Mouse (Mus musculus) left cerebral cortex, postnatal 14 days (tissue): ENCODE measurements around the gene Snapc3. TPM values are rescaled to one million over a fixed set of nuclear protein-coding genes. Genes with fewer than 3 reads are reported as not detected.

Experiments
- DNase-seq, 2 experiments: peaks; one replicate each; pipeline ENCODE4 v3.0.0; 2021 to 2022; ENCODE audit warnings: low spot score in 2 of 2, mixed read lengths in 1 of 2
- intact Hi-C: fragments of 180-260 bp; cut with DNase I; formaldehyde crosslinking; loops from one replicate; pipeline ENCODE4 v1.15.1; 2025
- long read RNA-seq, 2 experiments: library from polyadenylated mRNA; stranded (forward); transcript quantifications; one replicate each; pipeline ENCODE4 v2.0.0; 2021
- total RNA-seq, 2 experiments: library from RNA; stranded (reverse); gene quantifications; 2 replicates each; pipeline ENCODE4 v1.2.3; 2021

Gene Snapc3
- 10 to 100 TPM; 40.3 to 43.8 TPM for total RNA-seq
- long read RNA-seq, experiment 1, transcript Snapc3-201 (9 exons, 1,405 nt), result major isoform, 22 of 34 reads
- long read RNA-seq, experiment 1, partial matches to known transcripts, result 2 of 34 reads
- long read RNA-seq, experiment 1, other reads (novel, unspliced or antisense), result 3 of 34 reads
- long read RNA-seq, experiment 2, transcript Snapc3-201 (9 exons, 1,405 nt), result major isoform, 33 of 42 reads
- long read RNA-seq, experiment 2, partial matches to known transcripts, result 3 of 42 reads
- long read RNA-seq, experiment 2, other reads (novel, unspliced or antisense), result 1 of 42 reads

DNA sequence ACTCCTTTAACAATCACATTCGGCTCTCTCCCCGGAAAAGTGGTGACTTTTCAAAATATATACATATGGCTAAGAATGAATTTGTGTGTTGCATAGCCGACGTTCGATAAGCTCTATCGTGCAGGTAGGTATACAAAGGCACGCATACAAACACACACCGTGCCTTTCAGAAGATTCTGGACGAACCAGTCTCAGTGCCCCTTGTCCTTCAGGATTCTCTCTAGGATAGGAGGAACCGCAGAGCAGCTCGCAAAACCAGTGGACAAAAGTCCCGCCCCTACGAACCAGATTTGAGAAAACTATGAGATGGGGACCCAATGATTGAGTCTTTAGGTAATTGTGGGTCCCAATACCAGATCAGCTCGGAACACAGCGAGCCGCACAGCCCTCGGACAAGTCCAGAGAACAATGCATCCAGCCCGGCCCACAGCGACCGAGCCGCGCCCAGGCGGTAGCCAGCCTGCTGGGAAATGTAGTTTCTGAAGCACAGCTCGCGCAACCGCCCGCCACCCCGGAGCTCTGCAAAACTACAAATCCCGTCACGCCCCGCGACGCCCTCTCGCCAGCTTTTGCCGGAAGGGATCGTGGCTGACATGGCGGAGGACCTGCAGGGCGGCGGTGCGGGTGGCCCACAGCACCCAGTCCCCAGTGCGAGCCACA, at the start of gene Snapc3:
TSS of gene Snapc3 (plus strand) at position 565 of the 660 bp plus-strand sequence.
- intact Hi-C loops, result loop anchor here (10.0 kb wide), 1 partner anchor 158 kb away; no protein-coding TSS in a partner anchor
- DNase-seq, result peak; percentile 96 to 97

DNA sequence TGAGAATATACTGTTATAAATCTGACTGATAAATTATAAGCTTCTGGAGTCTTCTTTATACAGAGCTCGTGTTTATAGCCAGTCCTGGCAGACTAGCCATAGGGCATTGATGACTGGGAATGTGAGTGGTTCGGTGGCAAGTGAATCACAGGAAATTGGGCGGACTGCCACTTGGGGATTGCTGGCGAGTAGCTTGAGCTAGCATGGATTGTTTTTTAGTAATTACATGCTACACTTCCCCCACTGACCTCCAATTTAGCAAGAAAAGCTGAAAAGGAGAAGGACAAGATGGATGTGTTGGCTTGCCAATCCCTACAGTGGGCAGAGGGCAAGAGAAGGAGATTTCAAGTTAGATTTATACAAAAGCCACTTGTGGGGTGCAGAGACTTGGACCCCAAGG, 44.1 kb upstream of the Snapc3 start:
- intact Hi-C loops, result no loop called here
- no peak for DNase-seq

DNA sequence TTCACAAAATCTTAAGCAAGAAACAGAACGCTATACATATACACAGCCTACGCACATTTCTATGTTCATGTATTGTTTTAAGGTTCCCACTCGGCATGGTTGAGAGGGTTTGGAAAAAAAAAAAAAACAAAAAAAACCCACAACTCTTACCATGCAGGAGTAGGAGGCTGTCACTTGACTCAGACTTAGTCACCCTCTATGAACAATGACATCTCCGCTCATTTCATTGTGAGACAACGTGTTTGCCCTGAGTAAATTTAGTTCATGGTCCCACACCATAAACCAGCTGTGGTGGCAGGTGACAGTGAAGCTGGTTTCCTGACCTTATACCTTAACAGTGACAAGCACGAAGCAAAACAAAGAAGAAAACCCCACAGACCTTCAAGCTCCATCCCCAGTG, 41.9 kb upstream of the Snapc3 start:
- intact Hi-C loops, result no loop called here
- DNase-seq, result no peak

DNA sequence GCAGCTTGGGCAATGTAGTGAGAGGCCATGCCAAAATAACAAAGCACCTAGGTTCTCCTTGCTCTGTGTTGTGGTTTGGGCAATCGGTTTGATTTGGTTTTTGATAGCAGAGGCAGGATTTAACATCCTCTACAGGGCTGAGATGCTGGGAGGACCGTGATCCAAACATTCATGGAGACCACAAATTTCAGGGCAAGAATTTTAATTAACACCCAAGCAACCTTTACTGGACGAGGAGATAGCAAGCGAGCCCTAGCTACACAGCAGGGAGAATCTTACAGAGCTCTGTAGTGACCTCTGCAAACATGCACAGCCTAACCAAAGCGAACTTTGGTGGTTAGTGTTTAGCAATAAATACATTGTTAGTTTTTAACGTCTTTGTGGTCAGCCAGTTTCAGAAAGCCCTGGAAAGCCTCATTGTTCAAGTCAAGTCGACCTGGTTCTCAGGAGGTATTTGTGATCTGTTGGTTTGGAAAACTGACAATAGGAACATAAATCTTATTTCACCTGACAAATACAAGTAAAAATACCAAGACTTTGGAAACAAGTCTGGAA, 41.0 kb upstream of the Snapc3 start:
- DNase-seq, result no peak
- intact Hi-C loops, result no loop called here

DNA sequence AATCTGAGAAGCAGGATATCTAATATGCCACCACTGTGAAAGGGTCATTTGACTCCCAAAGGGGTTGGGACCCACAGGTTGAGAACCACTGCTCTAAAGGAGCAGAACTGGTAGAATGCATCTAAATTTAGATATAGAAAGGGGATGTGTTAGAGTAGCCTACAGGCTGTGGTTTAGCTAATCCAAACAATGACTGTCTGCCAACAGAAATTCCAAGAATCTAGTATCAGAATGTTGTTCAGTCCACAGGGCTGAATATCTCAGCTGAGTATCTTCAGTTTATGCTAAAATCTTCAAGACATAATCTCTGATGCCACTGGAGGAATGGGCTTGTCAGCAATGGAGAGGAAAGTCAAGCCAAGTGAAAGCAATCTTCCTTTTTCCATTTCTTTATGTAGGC, 38.5 kb upstream of the Snapc3 start:
- intact Hi-C loops, result no loop called here

DNA sequence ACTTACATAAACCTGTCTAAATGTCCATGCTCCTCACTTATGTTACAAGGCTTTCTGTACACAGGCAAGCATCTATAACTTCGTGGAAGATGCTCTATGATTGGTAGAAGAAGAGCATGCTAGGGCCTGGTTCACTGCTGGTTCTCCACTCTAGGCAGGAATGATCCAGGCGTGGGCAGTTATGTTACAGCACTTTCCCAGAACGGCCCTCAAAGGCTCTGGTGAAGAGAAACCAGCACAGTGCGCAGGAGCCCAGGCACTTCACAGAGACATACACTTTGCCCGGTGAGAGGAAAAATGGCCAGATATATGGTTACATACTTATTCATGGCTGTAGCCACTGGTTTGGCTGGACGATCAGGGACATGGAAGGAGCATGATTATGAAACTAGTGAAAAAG, 37.8 kb upstream of the Snapc3 start:
- intact Hi-C loops, result no loop called here

More for the DNA sequence above, 38.5 kb upstream of the Snapc3 start:
- DNase-seq, result no peak

DNA sequence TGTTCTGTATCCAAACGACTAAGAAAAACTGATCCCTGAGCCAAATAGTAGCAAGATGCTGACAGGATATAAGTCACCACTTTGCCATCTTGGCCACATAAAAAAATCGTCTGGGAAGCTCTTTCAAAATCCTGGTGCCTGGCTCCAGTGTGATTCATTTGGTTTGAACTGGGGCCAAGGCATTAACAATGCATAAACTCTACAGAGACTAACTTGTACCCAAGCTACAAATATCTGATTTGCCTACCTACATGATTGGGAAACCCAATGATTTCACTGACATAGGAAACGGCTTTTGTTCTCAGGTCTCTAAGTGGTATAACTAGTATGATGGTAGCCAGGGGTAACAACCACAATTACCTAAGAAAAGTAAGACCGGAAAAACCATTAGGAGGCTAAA, 37.3 kb upstream of the Snapc3 start:
- DNase-seq, result no peak
- intact Hi-C loops, result no loop called here

More for the DNA sequence above, 37.8 kb upstream of the Snapc3 start:
- no peak for DNase-seq

DNA sequence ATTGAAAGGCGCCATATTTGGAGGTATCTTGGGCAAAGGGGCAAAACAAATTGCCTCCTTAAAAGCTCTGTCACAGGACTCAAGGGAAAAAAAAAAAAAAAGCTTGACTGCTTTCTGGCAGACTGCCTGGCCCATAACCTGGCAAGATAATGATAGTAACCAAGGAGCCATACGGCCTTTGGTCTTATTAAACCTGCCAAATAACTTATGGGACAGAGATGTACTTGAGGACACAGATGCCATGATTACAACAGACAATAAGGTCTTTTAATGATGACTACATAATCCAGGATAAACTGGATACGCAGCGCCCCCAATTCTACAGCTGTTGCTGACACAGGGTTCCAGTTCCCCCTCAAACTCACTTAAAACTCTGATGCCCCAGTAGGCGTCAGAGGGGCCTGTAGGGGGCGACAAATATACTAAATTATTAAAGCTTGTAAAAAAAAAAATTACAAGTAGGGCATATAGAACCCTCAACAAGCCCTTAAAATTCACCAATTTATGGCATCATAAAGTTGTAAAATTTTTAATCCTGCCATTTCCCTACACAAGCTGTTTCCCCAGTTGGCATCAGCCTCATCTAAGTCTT, 33.5 kb upstream of the Snapc3 start:
- DNase-seq, result peak; percentile 7 to 9
- intact Hi-C loops, result no loop called here

DNA sequence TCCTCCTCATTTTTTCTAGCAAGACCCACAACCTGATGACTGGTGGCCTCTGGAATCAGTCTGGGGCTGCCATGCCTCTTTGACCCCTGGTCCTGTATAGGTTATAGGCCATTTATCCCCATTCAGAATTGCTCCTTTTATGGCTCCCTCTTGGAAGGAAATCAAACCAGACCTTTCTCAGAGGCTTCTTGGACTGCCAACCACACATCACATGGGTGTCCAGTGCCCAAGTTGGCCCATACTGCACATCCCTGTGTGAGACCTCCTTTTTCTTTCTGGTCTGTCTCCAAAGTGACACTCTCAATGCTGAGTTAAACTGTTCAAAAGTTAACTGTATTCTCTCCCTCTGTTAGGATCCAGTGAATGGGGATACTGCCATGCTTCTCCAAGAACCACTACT, 32.4 kb upstream of the Snapc3 start:
- intact Hi-C loops, result no loop called here
- no peak for DNase-seq

DNA sequence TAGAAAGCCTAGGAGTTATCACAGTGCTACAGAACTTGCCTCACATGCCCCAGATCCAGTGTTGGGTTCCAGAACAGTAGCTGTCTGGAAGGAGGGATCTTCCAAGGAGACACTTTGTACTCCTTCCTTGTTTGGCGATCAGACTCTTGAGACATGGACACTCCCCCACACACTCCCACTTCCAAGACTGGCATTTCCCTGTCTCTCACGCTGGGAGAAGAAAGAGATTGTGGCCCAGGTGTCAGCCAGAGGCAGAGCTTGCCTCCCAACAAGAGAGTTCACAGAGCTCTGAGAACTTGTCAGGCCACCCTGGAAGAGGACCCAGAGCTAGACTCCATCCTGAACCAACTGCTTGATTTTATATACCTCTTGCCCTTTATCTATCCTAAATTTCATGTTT, 27.0 kb upstream of the Snapc3 start:
- DNase-seq, result no peak
- intact Hi-C loops, result no loop called here

DNA sequence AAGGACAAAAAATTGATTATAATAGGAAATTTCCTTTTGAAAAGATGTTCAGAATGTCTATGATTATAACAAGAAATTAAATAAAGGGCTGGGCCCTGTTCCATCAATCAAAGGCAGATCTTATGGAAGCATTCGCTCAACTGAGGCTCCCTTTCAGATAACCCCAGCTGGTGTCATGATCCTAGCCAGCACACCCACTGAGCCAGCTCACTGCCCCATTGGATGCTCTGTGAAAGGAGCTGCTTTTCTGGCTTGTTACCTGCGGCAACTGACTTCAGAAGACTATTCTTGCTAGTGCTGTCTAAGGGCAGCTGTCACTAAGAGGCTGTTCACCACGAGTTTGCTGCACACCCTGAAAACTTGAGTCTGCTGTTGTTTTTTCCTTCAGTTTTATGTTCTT, 25.6 kb upstream of the Snapc3 start:
- DNase-seq, result no peak
- intact Hi-C loops, result no loop called here

DNA sequence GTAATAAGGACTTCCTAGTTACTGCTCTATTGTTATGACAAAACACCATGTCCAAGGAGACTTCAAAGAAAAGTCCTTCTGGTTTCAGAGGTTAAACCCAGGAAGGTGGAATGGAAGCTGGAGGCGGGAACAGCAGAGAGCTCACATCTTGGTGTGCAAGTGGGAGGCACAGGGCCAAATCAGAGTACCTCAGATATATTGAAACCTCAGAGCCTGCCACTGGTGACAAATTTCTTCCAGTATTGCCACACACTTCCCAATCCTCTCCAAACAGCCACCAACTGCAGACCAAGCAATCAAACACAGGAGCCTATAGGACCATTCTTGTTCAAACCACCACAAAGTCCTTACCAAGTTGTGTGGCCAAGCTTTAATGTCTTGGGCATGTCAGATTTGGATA, 23.8 kb upstream of the Snapc3 start:
- intact Hi-C loops, result no loop called here
- DNase-seq, result no peak

DNA sequence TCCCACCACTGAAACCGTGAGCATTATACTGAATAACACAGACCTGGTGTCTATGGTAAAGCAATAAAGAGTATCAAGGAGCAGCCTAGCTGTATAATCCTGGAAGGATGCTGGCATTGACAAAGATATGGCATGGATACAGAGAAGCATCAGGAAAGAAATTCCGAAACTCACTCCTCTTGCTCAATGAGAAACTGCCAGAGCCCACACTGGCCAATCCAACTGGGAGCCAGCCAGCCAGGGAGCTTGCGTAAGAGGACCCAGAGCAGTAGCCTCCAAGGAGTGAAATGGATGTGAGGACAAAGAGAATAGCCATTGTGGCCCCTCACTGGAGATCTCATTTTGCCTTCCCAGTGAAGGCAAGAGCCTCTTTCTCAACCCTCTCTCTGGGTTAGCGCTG, 21.2 kb upstream of the Snapc3 start:
- intact Hi-C loops, result loop anchor here (5.0 kb wide), 1 partner anchor 94 kb away; no protein-coding TSS in a partner anchor
- no peak for DNase-seq

DNA sequence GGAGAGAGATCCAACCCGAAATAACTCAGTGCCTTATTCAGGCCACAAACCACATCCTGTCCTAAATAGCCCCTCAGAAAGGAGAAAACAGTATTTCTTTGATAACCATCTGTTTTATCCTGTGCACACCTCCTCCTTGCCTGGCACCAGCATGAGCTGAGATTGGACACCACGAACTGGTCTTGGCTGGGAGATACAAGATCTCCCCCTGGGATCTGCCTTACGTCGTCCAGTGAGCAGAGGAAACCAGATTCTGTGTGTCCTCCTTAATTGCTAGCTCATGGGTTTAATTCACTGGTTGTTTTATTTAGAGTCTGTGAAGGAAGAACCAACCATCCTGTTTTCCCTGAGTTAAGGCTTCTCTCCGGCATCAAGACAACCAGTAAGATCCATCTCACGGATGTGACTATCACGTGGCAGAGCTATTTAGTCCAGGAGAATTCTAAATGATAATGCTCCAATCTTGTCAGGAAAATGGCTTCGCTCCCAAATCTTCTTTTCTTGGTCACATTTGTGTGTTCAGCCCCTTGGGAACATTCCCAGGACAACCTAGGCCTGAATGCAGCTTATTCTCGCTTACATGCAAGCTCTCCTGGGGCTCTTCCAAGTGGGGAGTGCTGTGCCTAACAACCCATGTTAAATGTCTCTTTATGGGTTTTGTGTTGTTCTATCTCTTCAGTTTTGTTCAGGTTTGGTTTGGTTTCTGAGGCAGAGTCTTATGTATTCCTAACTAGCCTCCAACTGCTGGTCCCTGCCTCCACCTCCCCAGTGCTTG, 20.3 kb upstream of the Snapc3 start:
- DNase-seq, result peak in 1 of 2 experiments; percentile 36
- intact Hi-C loops, result loop anchor here (5.0 kb wide), 1 partner anchor 95 kb away; no protein-coding TSS in a partner anchor

DNA sequence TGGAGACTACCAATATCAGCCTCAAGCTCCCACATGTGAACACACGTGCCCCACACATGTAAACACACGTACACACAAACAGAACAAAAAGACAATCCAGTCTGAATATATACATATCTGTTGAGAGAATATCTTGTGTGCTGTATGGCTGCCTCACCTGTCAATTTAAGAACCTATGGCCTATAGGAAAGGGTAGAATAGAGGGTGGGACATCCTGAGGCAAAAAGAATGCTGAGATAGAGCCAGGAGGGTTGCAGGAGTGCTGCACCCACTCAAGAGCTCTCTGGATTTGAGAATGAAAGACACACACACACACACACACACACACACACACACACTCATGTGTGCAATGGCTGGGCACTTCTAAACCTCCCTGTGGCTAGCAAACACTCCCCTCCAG, 19.0 kb upstream of the Snapc3 start:
- peak in 1 of 2 experiments; percentile 43 for DNase-seq
- intact Hi-C loops, result loop anchor here (5.0 kb wide), 1 partner anchor 96 kb away; no protein-coding TSS in a partner anchor

DNA sequence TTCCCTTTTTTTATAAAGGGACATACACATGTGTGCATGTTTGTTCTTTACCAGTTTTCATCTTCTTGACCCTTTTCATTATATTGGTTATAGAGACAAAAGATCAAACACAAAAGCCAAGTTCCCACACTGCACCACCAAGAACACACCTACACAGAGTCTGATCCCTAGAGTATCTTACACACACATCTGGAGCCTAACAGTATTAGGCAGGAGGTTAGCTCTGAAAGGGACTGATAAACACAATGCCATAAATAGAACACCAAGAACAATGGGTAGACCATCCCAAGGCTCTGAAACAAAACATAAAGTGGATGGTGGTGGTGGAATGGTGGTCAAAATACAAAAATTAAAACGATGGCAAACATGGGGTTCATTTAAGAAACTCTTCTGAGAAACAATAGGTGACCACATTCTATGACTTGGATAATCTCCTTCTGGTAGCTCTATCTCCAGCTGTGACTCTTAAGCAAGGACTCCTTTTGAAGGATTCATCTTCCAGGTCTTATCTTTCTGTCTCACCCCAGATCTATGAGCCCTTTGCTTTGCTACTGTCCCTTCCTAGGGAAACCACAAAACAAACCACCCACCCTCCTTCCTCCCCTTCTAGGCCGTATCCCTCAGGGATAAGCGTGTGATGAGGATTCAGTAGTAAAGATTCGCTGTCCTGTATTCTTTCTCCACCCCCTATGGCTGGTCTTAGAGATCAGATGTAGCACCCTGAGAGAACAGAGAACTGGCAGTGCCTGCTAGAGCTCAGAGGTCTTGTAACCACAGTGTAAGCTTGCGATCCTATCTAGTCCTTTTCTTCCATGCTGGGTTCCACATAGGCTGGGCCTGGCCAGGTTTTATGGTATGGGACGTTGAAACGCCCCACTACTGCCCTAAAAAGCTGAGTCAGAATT, 16.6 kb upstream of the Snapc3 start:
- intact Hi-C loops, result no loop called here
- no peak for DNase-seq

DNA sequence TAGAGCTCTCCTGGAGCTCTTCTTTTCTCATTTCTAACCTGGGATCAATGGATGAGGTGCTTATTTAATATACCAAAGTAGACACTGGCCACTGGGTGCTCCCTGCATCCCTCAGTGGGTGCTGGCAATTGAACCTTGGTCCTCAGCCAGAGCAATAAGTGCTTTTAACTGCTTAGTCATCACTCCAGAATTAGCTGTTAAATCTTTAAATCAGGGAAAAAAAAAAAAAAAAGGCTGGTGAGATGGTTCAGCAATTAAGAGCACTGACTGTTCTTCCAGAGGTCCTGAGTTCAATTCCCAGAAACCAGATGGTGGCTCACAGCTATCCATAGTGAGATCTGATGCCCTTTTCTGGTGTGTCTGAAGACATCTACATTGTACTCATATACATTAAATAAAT, 15.8 kb upstream of the Snapc3 start:
- no peak for DNase-seq
- intact Hi-C loops, result no loop called here

DNA sequence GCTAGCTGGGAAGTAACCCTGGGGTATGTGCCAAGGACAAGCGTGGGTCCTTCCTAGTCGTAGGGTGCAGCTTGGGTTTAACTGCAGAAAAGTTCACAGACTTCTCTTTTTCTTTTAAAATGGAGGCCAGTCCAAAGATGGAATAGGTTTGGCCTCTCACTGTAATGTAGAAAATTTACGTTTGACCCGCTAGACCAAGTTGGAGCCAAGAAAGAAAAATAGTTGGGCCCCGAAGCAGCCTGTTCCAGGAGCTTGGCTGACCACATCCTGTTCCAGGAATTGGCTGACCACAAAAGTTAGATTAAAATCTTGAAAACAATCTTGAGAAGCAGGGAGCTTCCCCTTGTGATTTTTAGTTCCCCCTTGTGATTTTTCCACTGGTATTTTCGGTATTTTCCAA, 9.8 kb upstream of the Snapc3 start:
- intact Hi-C loops, result loop anchor here (2.0 kb wide), 1 partner anchor 145 kb away; no protein-coding TSS in a partner anchor
- DNase-seq, result no peak
